Mouse (Mus musculus) fibroblast of lung, adult 2 months (primary cell): ENCODE measurements around the gene Gm20388.
A peak's percentile ranks its signal among the peaks of the same experiment; 100 is the strongest.

Source experiments
- DNase-seq: peaks from one replicate; pipeline ENCODE4 v3.0.0-alpha.2; 2011; ENCODE audit warnings: low read depth

Gm20388 gene

GRCm38 (mm10) chr8:119910547-119911257 lies at the start of gene Gm20388:
Gm20388 (plus strand) TSS chr8:119910841.
- peak; percentile 44 for DNase-seq

- peak; percentile 74 for DNase-seq
These were observed 48.8 kb upstream of the Gm20388 start, which contains the start of gene Klhl36 for GRCm38 (mm10) chr8:119861706-119862389. Klhl36 (plus strand) TSS chr8:119862266.

GRCm38 (mm10) chr8:119862390-119862734 lies 48.3 kb upstream of the Gm20388 start:
- DNase-seq, result no peak

GRCm38 (mm10) chr8:119862749-119863148 lies 47.9 kb upstream of the Gm20388 start:
- no peak for DNase-seq

GRCm38 (mm10) chr8:119869616-119870015 lies 41.0 kb upstream of the Gm20388 start:
- no peak for DNase-seq

GRCm38 (mm10) chr8:119873181-119873580 lies 37.5 kb upstream of the Gm20388 start:
- no peak for DNase-seq

- DNase-seq, result no peak
These were observed 29.3 kb upstream of the Gm20388 start for GRCm38 (mm10) chr8:119881301-119881700.

- no peak for DNase-seq
These were observed 28.7 kb upstream of the Gm20388 start for GRCm38 (mm10) chr8:119881917-119882316.

GRCm38 (mm10) chr8:119883281-119883680 lies 27.4 kb upstream of the Gm20388 start:
- DNase-seq, result no peak

- peak; percentile 61 for DNase-seq
These were observed 25.0 kb upstream of the Gm20388 start for GRCm38 (mm10) chr8:119885612-119886011.

- DNase-seq, result no peak
These were observed 23.5 kb upstream of the Gm20388 start for GRCm38 (mm10) chr8:119887130-119887529.

GRCm38 (mm10) chr8:119888012-119888411 lies 22.6 kb upstream of the Gm20388 start:
- no peak for DNase-seq

- DNase-seq, result no peak
These were observed 13.6 kb upstream of the Gm20388 start for GRCm38 (mm10) chr8:119897069-119897468.

- DNase-seq, result no peak
These were observed 12.7 kb upstream of the Gm20388 start for GRCm38 (mm10) chr8:119897933-119898332.

- no peak for DNase-seq
These were observed 9.3 kb upstream of the Gm20388 start for GRCm38 (mm10) chr8:119901349-119901748.

- no peak for DNase-seq
These were observed 8.7 kb upstream of the Gm20388 start for GRCm38 (mm10) chr8:119901952-119902351.

GRCm38 (mm10) chr8:119904323-119904911 lies 6.2 kb upstream of the Gm20388 start:
- DNase-seq, result no peak

- DNase-seq, result no peak
These were observed 596 bp upstream of the Gm20388 start, which contains the start of gene Usp10 for GRCm38 (mm10) chr8:119909944-119910546. Usp10 (plus strand) TSS chr8:119910360.

GRCm38 (mm10) chr8:119911258-119911962 lies 769 bp downstream of the Gm20388 start:
- DNase-seq, result no peak

GRCm38 (mm10) chr8:119912643-119913042 lies 2.0 kb downstream of the Gm20388 start:
- no peak for DNase-seq

- DNase-seq, result no peak
These were observed 2.5 kb downstream of the Gm20388 start for GRCm38 (mm10) chr8:119913181-119913580.

- DNase-seq, result no peak
These were observed 3.5 kb downstream of the Gm20388 start for GRCm38 (mm10) chr8:119914161-119914560.
